Mouse (Mus musculus) intestine, embryonic 16.5 days (tissue): ENCODE data around the gene Mvp. TPM values are rescaled to one million over a fixed set of nuclear protein-coding genes. Genes with fewer than 3 reads are reported as not detected.

Experiments used
- ATAC-seq: fragments of 200-750 bp; cut with Nextera tagmentation; 2 replicates; pipeline ENCODE4 v1.8.0; 2017; ENCODE audit warnings: moderate TSS enrichment, moderate library complexity
- H3K27ac ChIP-seq: fragments of 300-500 bp; sonication (generic); 2 replicates; pipeline ENCODE4 v1.5.1; 2014; ENCODE audit warnings: mild to moderate bottlenecking, low read length
- H3K27me3 ChIP-seq: fragments of 300-500 bp; sonication (generic); replicated peaks from 2 replicates; pipeline ENCODE4 v1.6.1; 2014; ENCODE audit warnings: low read length, control low read depth, mixed read lengths; ENCODE audit not compliant: control insufficient read depth, insufficient read depth
- H3K36me3 ChIP-seq: fragments of 300-500 bp; sonication (generic); 2 replicates; pipeline ENCODE4 v1.6.1; 2014; ENCODE audit warnings: low read length, control low read depth; ENCODE audit not compliant: control insufficient read depth, insufficient read depth
- H3K4me1 ChIP-seq: fragments of 300-500 bp; sonication (generic); 2 replicates; pipeline ENCODE4 v1.6.1; 2014; ENCODE audit warnings: low read length, control low read depth, mixed read lengths; ENCODE audit not compliant: control insufficient read depth, insufficient read depth
- H3K4me2 ChIP-seq: fragments of 300-500 bp; sonication (generic); 2 replicates; pipeline ENCODE4 v1.6.1; 2014; ENCODE audit warnings: low read depth, low read length, control low read depth
- H3K4me3 ChIP-seq: fragments of 300-500 bp; sonication (generic); 2 replicates; pipeline ENCODE4 v1.5.1; 2014; ENCODE audit warnings: mild to moderate bottlenecking, low read length
- H3K9ac ChIP-seq: fragments of 300-500 bp; sonication (generic); 2 replicates; pipeline ENCODE4 v1.6.1; 2014; ENCODE audit warnings: low read depth, low read length
- H3K9me3 ChIP-seq: fragments of 300-500 bp; sonication (generic); 2 replicates; pipeline ENCODE4 v1.6.1; 2016; ENCODE audit warnings: low read length, control low read depth; ENCODE audit not compliant: control insufficient read depth
- WGBS: fragments of 180-500 bp; shearing (Covaris S2); extraction: QIAGEN DNeasy Blood & Tissue Kit; methylation state at CpG from one replicate; pipeline ENCODE4 v1.1.7; 2014; 5-methylcytosine and 5-hydroxymethylcytosine counted together
- microRNA-seq: library from miRNA; unstranded; fragments of <30 nt; microRNA quantifications from one replicate; pipeline ENCODE4, GENCODE M21; 2016
- polyA plus RNA-seq: library from polyadenylated mRNA; unstranded; fragments of >200 nt; fragmentation: Nextera tagmentation; extraction: Ambion mirVana; gene quantifications from 2 replicates; pipeline ENCODE4 v1.2.1, GENCODE M21; 2015

The Mvp gene
- polyA plus RNA-seq, 1 experiment from 2014 or later = 73.7 TPM

DNA sequence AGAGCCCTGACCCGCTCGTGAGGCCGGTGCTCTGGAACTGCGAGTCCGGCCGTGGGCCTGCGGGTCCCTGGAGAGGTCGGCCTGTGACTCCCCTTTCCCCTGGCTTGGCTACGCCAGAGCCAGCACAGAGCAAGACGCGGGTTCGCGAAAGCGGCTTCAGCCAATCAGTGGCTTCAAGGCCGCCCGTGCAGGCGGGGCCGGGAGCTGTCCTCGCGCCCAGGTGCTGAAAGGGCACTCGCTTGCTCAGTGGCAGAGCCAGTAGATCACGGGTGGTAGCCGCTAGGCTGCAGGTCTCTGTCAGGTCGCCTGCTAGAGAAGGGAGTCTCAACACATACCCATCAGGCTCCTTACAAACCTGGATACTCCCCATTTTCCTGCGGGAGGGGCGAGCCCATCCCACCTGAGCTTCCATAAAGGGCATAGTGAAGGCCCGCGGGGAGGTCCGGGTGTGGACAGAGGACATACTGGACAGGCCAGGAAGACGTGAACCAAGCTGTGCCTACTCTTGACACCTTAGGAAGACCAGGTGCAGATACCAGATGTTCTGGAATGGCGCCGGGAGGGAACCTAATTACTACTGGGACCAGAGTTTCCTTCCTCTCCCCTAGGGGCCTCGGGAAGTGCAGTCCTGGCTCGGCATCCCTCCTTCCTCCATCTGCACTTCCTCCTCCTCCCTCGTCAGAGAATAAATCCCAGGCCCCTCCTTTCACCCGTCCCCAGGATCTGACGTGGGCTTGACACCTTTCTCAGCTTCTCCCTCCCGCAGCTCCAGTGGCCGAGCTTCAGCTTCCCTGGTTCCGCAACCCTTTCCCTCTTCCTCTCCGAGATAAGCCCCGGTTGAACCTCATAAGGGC lies 64.4 kb downstream of the Mvp start, which contains the start of gene Sez6l2:
Sez6l2 (plus strand) TSS at position 771 of the 854 bp plus-strand sequence.
- Histone ChIP-seq H3K9ac (peak within 1 kb of the TSS; percentile 27; the same call in 1 of the 2 replicates), H3K4me2 (peak within 1 kb of the TSS; percentile 100), H3K4me3 (peak within 1 kb of the TSS; percentile 58), H3K27me3 (peaks cover 13% of the 10 kb centered on the region), H3K36me3 (no peaks in the 10 kb centered on the region), H3K9me3 (no peaks in the 10 kb centered on the region), H3K27ac (no peak within 1 kb of the TSS), H3K4me1 (peaks cover 11% of the 10 kb centered on the region)
- peak; percentile 90 for ATAC-seq
- WGBS = 1% methylated on average over 42 of the region's 42 CpGs

DNA sequence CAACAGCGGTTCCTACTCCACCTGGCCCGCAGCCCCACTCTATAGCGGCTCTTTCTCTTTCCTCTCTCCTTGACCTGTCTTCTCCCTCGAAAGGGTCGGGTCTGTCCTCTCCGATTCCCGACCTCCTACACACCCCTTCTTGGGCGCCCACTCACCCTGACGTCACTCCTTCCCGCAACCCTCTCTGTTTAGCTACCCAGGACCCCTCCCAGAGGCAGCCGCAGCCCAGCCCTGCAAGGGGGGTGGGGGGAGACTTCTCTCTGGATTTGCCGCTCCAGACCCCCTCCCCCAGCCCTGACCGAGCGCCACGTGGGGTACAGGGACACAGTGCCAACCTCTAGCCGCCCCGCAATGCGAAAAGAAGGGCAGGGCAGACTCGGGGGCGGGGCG lies 65.0 kb downstream of the Mvp start, which contains the start of gene Asphd1:
Asphd1 (minus strand) TSS at position 180 of the 390 bp plus-strand sequence.
- Histone ChIP-seq H3K4me2 (peak within 1 kb of the TSS; percentile 100), H3K4me1 (peaks cover 11% of the 10 kb centered on the region), H3K27ac (no peak within 1 kb of the TSS), H3K36me3 (no peaks in the 10 kb centered on the region), H3K4me3 (peak within 1 kb of the TSS; percentile 58), H3K9me3 (no peaks in the 10 kb centered on the region), H3K9ac (peak within 1 kb of the TSS; percentile 27; the same call in 1 of the 2 replicates), H3K27me3 (peaks cover 13% of the 10 kb centered on the region)
- ATAC-seq = peak; percentile 66
- WGBS = 2% methylated on average over 21 of the region's 21 CpGs

DNA sequence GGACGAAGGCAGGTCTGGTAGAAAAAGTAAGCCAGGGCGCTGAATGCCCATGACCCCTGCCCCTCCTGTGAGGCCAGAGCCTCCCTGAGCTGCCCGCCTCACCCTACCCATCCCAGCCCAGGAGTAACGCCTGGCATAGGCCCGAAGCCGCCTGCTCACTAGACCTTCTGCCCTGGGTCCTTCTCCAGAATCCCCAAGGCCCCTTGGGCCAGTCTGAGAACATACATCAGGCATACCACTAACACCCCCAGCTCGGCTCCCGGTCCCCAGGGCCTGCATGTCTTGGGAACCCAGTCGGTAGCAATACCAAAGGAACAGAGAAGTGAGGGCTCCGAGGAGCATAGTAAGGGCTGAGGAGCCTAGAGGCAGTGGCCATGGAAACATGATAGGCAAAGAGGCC lies 65.8 kb downstream of the Mvp start:
- Histone ChIP-seq H3K27ac (no peak overlapping the region), H3K4me1 (peaks cover 11% of the 10 kb centered on the region), H3K4me3 (no peak overlapping the region), H3K9me3 (no peaks in the 10 kb centered on the region), H3K4me2 (no peak overlapping the region), H3K9ac (no peak overlapping the region), H3K36me3 (no peaks in the 10 kb centered on the region), H3K27me3 (peaks cover 13% of the 10 kb centered on the region)
- no peak for ATAC-seq
- 83% methylated on average over 10 of the region's 10 CpGs for WGBS

DNA sequence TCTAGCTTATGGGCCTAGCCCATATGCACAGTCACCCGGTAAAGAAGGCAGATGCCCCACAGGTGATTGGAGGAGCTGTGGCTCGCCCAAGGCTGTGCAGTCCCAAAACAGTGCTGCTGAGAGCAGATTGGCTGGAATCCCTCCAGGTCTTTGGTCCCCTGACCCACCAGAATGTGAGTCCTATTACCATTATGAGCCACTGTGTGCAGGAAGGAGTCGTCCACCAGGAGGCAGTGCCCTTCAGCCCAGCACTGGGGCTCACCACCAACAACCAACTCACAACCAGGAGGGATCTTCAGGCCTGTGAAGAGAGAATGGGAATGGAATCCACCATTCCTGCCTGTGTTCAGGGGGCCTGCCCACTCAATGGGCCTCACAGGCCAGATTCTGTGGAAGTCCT lies 67.9 kb downstream of the Mvp start:
- no peaks in the 10 kb centered on the region for H3K36me3 ChIP-seq
- ATAC-seq = no peak
- no peak overlapping the region for H3K4me3 ChIP-seq
- 51% methylated on average over 3 of the region's 3 CpGs for WGBS
- no peak overlapping the region for H3K9ac ChIP-seq
- H3K4me2 ChIP-seq = no peak overlapping the region
- no peak overlapping the region for H3K27ac ChIP-seq
- peaks cover 11% of the 10 kb centered on the region for H3K4me1 ChIP-seq
- no peaks in the 10 kb centered on the region for H3K9me3 ChIP-seq
- peaks cover 10% of the 10 kb centered on the region for H3K27me3 ChIP-seq

DNA sequence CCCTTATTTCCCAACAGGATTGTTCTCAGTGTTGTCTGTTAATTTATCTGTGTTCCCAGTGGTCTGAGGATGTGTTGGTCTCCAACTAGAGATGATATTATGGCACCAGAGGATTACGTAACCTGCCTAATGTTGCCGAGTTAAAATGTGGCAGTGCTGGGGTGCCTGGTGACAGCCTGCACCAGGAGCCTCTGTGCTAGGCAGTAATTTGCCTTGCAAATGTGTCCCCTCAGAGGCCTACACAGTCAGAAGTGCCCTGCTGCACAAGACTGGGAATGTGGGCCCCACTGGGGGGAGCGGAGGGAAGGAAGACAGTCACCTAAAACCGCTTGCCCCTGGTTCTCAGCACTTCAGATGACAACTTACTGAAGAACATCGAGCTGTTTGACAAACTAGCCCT lies 72.6 kb downstream of the Mvp start:
- WGBS = 81% methylated on average over 5 of the region's 5 CpGs

DNA sequence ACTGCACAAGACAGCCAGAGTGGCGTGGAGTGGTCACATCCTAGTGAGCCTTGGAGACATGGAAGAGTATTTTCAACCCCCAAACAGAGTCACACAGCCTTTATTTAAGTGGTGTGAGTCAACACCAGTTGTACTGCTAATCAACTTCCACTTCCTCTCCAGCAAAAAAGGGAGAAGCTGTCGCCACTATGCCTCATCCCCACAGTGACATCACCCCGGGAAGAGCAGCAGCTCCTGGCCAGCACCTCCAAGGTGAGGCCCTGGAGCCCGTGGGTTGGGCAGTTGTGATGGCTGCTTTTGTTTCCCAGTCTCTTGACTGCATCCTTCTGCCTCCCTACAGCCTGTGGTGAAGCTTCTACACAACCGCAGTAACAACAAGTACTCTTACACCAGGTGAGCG lies 73.2 kb downstream of the Mvp start:
- WGBS = 43% methylated on average over 6 of the region's 6 CpGs
- ATAC-seq = no peak
- Histone ChIP-seq H3K4me3 (no peak overlapping the region), H3K9me3 (no peaks in the 10 kb centered on the region), H3K36me3 (no peaks in the 10 kb centered on the region), H3K27me3 (no peaks in the 10 kb centered on the region), H3K4me2 (no peak overlapping the region), H3K4me1 (no peaks in the 10 kb centered on the region), H3K9ac (no peak overlapping the region), H3K27ac (no peak overlapping the region)

More for the DNA sequence above, 72.6 kb downstream of the Mvp start:
- H3K36me3 ChIP-seq = no peaks in the 10 kb centered on the region
- H3K4me2 ChIP-seq = no peak overlapping the region
- H3K27ac ChIP-seq = no peak overlapping the region
- H3K27me3 ChIP-seq = no peaks in the 10 kb centered on the region
- H3K4me1 ChIP-seq = no peaks in the 10 kb centered on the region
- H3K4me3 ChIP-seq = no peak overlapping the region
- H3K9me3 ChIP-seq = no peaks in the 10 kb centered on the region
- H3K9ac ChIP-seq = no peak overlapping the region
- ATAC-seq = no peak

Small RNA genes within 50 kb of the gene (microRNA-seq; reads per million reads assigned to microRNA genes)
- gene Gm44343 = not detected

Other genes starting within 250 kb of the Mvp start
- 1.4 and 2.1 TPM in 2 replicates for gene Gdpd3, start 248.3 kb downstream of the Mvp start, polyA plus RNA-seq
- 59.5 and 61.5 TPM in 2 replicates for gene Ypel3, start 237.7 kb downstream of the Mvp start, polyA plus RNA-seq
- gene Tbx6, start 233.1 kb downstream of the Mvp start, polyA plus RNA-seq = 0.36 and 0.37 TPM in 2 replicates
- gene Ppp4c, start 222.1 kb downstream of the Mvp start, polyA plus RNA-seq = 213 and 215 TPM in 2 replicates
- gene Fam57b, start 217.0 kb downstream of the Mvp start, polyA plus RNA-seq = 1.0 and 1.4 TPM in 2 replicates
- gene 4930451I11Rik, start 183.0 kb downstream of the Mvp start, polyA plus RNA-seq = not detected in 2 replicates
- 0.37 and 0.62 TPM in 2 replicates for gene Doc2a, start 167.2 kb downstream of the Mvp start, polyA plus RNA-seq
- 18.3 and 24.8 TPM in 2 replicates for gene Hirip3, start 152.6 kb downstream of the Mvp start, polyA plus RNA-seq
- 62.3 and 64.0 TPM in 2 replicates for gene Ino80e, start 152.2 kb downstream of the Mvp start, polyA plus RNA-seq
- gene Taok2, start 129.9 kb downstream of the Mvp start, polyA plus RNA-seq = 27.6 and 28.6 TPM in 2 replicates
- 34.1 and 35.4 TPM in 2 replicates for gene Tmem219, start 91.7 kb downstream of the Mvp start, polyA plus RNA-seq
- gene Kctd13, start 85.7 kb downstream of the Mvp start, polyA plus RNA-seq = 10.9 and 11.2 TPM in 2 replicates
- gene Asphd1, start 65.0 kb downstream of the Mvp start, polyA plus RNA-seq = 0.31 and 0.56 TPM in 2 replicates
- gene Sez6l2, start 64.1 kb downstream of the Mvp start, polyA plus RNA-seq = 1.5 and 1.7 TPM in 2 replicates
- gene Cdipt, start 38.7 kb downstream of the Mvp start, polyA plus RNA-seq = 167 TPM in 2 replicates
- gene Cdiptos, start 38.5 kb downstream of the Mvp start, polyA plus RNA-seq = 1.3 and 1.6 TPM in 2 replicates
- gene Pagr1b, start 1.9 kb upstream of the Mvp start, polyA plus RNA-seq = 0.78 and 2.5 TPM in 2 replicates
- 69.8 and 82.7 TPM in 2 replicates for gene Pagr1a, start 2.7 kb upstream of the Mvp start, polyA plus RNA-seq
- gene Gm42742, start 6.5 kb upstream of the Mvp start, polyA plus RNA-seq = 21.9 and 23.5 TPM in 2 replicates
- 2.9 and 3.8 TPM in 2 replicates for gene Prrt2, start 6.6 kb upstream of the Mvp start, polyA plus RNA-seq
- 35.7 and 42.1 TPM in 2 replicates for gene Maz, start 12.4 kb upstream of the Mvp start, polyA plus RNA-seq
- 87.5 and 100 TPM in 2 replicates for gene Kif22, start 27.9 kb upstream of the Mvp start, polyA plus RNA-seq
- gene Zg16, start 72.7 kb upstream of the Mvp start, polyA plus RNA-seq = 37.2 and 69.9 TPM in 2 replicates
- 7.4 and 7.7 TPM in 2 replicates for gene AI467606, start 76.7 kb upstream of the Mvp start, polyA plus RNA-seq
- 4.9 and 6.8 TPM in 2 replicates for gene Qprt, start 107.6 kb upstream of the Mvp start, polyA plus RNA-seq
- gene Spn, start 123.2 kb upstream of the Mvp start, polyA plus RNA-seq = 0.26 and 0.42 TPM in 2 replicates
- 42.2 and 43.3 TPM in 2 replicates for gene Cd2bp2, start 181.4 kb upstream of the Mvp start, polyA plus RNA-seq
- 15.5 and 18.4 TPM in 2 replicates for gene Tbc1d10b, start 193.8 kb upstream of the Mvp start, polyA plus RNA-seq
- gene Mylpf, start 194.3 kb upstream of the Mvp start, polyA plus RNA-seq = 20.3 and 21.0 TPM in 2 replicates
- 21.6 and 23.6 TPM in 2 replicates for gene Zfp553, start 218.4 kb upstream of the Mvp start, polyA plus RNA-seq
- gene Sept1, start 218.5 kb upstream of the Mvp start, polyA plus RNA-seq = 15.4 and 16.3 TPM in 2 replicates
- gene Zfp771, start 229.7 kb upstream of the Mvp start, polyA plus RNA-seq = 34.2 and 37.8 TPM in 2 replicates
- 176 and 195 TPM in 2 replicates for gene Dctpp1, start 246.1 kb upstream of the Mvp start, polyA plus RNA-seq